Mouse (Mus musculus) small intestine, adult 2 months (tissue): ENCODE results near the gene Entpd3.

Experiments used
- CTCF ChIP-seq: fragments of 200-500 bp; IDR thresholded peaks from 2 replicates; pipeline ENCODE4 v1.5.1; 2012; ENCODE audit warnings: low read depth, mild to moderate bottlenecking, control low read depth, inconsistent platforms, low read length, moderate library complexity, mixed read lengths; ENCODE audit not compliant: insufficient replicate concordance, insufficient read length; ENCODE audit errors: extremely low read depth
- POLR2A ChIP-seq: fragments of 200-500 bp; IDR thresholded peaks from 2 replicates; pipeline ENCODE4 v1.6.1; 2012; ENCODE audit warnings: low read depth, mild to moderate bottlenecking, control low read depth, inconsistent platforms, low read length, moderate library complexity

GRCm38 (mm10) chr9:120586546-120586945 lies 46.9 kb downstream of the Entpd3 start:
- peak; percentile 81; the same call in 1 of the 2 replicates for TF ChIP-seq CTCF
- TF ChIP-seq POLR2A: no peak
